Mouse (Mus musculus) urinary bladder, postnatal 10 days (tissue): ENCODE results near the gene Marf1.
"Not testable (repeated sequence)": the region's sequence is repeated elsewhere in the genome, so short reads cannot be mapped to it uniquely, and the experiment has no call there.

ENCODE experiments used
- DNase-seq: peaks from one replicate; pipeline ENCODE4 v3.0.0; 2022; ENCODE audit warnings: low spot score

Gene Marf1

GRCm38 (mm10) chr16:14162988-14163416 lies at the start of gene Marf1, which contains the start of gene Nde1:
Marf1 (minus strand) TSS chr16:14163351.
Nde1 (plus strand) TSS chr16:14163275.
- DNase-seq: peak; percentile 57

GRCm38 (mm10) chr16:14198798-14199197 lies 35.6 kb upstream of the Marf1 start:
- no peak for DNase-seq

GRCm38 (mm10) chr16:14195427-14195826 lies 32.3 kb upstream of the Marf1 start:
- DNase-seq: no peak

GRCm38 (mm10) chr16:14194164-14194950 lies 31.2 kb upstream of the Marf1 start:
- DNase-seq: no peak

GRCm38 (mm10) chr16:14185516-14185915 lies 22.4 kb upstream of the Marf1 start:
- no peak for DNase-seq

GRCm38 (mm10) chr16:14183856-14184255 lies 20.7 kb upstream of the Marf1 start:
- DNase-seq: no peak

- DNase-seq: no peak
Measured at GRCm38 (mm10) chr16:14182360-14182759, 19.2 kb upstream of the Marf1 start.

- DNase-seq: no peak
Measured at GRCm38 (mm10) chr16:14180163-14180733, 17.1 kb upstream of the Marf1 start.

- DNase-seq: no peak
Measured at GRCm38 (mm10) chr16:14178041-14178440, 14.9 kb upstream of the Marf1 start.

GRCm38 (mm10) chr16:14169706-14170105 lies 6.6 kb upstream of the Marf1 start:
- DNase-seq: no peak

- no peak for DNase-seq
Measured at GRCm38 (mm10) chr16:14166490-14166889, 3.3 kb upstream of the Marf1 start.

- DNase-seq: no peak
Measured at GRCm38 (mm10) chr16:14163731-14164130, 580 bp upstream of the Marf1 start.

GRCm38 (mm10) chr16:14160941-14161340 lies 2.2 kb downstream of the Marf1 start:
- DNase-seq: no peak

GRCm38 (mm10) chr16:14159746-14160131 lies 3.4 kb downstream of the Marf1 start:
- no peak for DNase-seq

GRCm38 (mm10) chr16:14158936-14159745 lies 4.0 kb downstream of the Marf1 start:
- DNase-seq: peak; percentile 97

GRCm38 (mm10) chr16:14158536-14158935 lies 4.6 kb downstream of the Marf1 start:
- DNase-seq: no peak

- DNase-seq: no peak
Measured at GRCm38 (mm10) chr16:14156312-14156711, 6.8 kb downstream of the Marf1 start.

GRCm38 (mm10) chr16:14155638-14156037 lies 7.5 kb downstream of the Marf1 start:
- not testable (repeated sequence) for DNase-seq

GRCm38 (mm10) chr16:14151718-14152117 lies 11.4 kb downstream of the Marf1 start:
- no peak for DNase-seq

GRCm38 (mm10) chr16:14147712-14148111 lies 15.4 kb downstream of the Marf1 start:
- DNase-seq: no peak

- DNase-seq: no peak
Measured at GRCm38 (mm10) chr16:14143298-14143697, 19.9 kb downstream of the Marf1 start.

- DNase-seq: no peak
Measured at GRCm38 (mm10) chr16:14139106-14139505, 24.0 kb downstream of the Marf1 start.
